Mouse (Mus musculus) myocyte (in vitro differentiated cells): ENCODE data around the gene Brinp3.

Experiments used
- E2F4 ChIP-seq: IDR thresholded peaks from one replicate; pipeline ENCODE4 v1.6.1; 2011; ENCODE audit warnings: mild to moderate bottlenecking, control low read depth, moderate library complexity; ENCODE audit not compliant: insufficient read depth
- MAX ChIP-seq: IDR thresholded peaks from one replicate; pipeline ENCODE4 v1.6.1; 2011; ENCODE audit warnings: low read depth, mild to moderate bottlenecking, control low read depth
- MYOG ChIP-seq, 3 experiments: IDR thresholded peaks; one replicate each; pipeline ENCODE4 v1.6.1; 2011; ENCODE audit warnings: control low read depth in 2 of 3, low read depth in 2 of 3, mild to moderate bottlenecking in 2 of 3; ENCODE audit not compliant: insufficient read length in 2 of 3, control insufficient read depth in 1 of 3, insufficient read depth in 1 of 3
- POLR2A ChIP-seq: IDR thresholded peaks from one replicate; pipeline ENCODE4 v1.6.1; 2011; ENCODE audit warnings: low read depth, mild to moderate bottlenecking, control low read depth, moderate library complexity; ENCODE audit not compliant: insufficient read length
- POLR2AphosphoS2 ChIP-seq: IDR thresholded peaks from one replicate; pipeline ENCODE4 v1.6.1; 2011; ENCODE audit warnings: low read depth, control low read depth; ENCODE audit not compliant: insufficient read length
- TCF12 ChIP-seq: IDR thresholded peaks from one replicate; pipeline ENCODE4 v1.6.1; 2011; ENCODE audit warnings: mild to moderate bottlenecking, control low read depth; ENCODE audit not compliant: poor library complexity, insufficient read depth, severe bottlenecking
- USF1 ChIP-seq: IDR thresholded peaks from one replicate; pipeline ENCODE4 v1.6.1; 2011; ENCODE audit warnings: low read depth, mild to moderate bottlenecking, control low read depth, moderate library complexity

GRCm38 (mm10) chr1:146901691-146902090 lies 407.1 kb downstream of the Brinp3 start:
- TF ChIP-seq POLR2A (no peak), E2F4 (no peak), MAX (no peak), USF1 (no peak), POLR2AphosphoS2 (no peak), TCF12 (no peak), MYOG (IDR thresholded peaks at IDR 0.05; ENCODE audit: control insufficient read depth in 1 of 3, insufficient read depth in 1 of 3, insufficient read length in 2 of 3, low read depth in 2 of 3) (no peak)
